Mouse (Mus musculus): ENCODE results near the gene Srgn. TPM values are rescaled to one million over a fixed set of nuclear protein-coding genes. Genes with fewer than 3 reads are reported as not detected.
A peak's percentile ranks its signal among the peaks of the same experiment; 100 is the strongest.

Gene Srgn
- polyA plus RNA-seq (2014; fragmentation: Nextera tagmentation; extraction: Ambion mirVana): 32.4 and 38.8 TPM in 2 replicates

DNA sequence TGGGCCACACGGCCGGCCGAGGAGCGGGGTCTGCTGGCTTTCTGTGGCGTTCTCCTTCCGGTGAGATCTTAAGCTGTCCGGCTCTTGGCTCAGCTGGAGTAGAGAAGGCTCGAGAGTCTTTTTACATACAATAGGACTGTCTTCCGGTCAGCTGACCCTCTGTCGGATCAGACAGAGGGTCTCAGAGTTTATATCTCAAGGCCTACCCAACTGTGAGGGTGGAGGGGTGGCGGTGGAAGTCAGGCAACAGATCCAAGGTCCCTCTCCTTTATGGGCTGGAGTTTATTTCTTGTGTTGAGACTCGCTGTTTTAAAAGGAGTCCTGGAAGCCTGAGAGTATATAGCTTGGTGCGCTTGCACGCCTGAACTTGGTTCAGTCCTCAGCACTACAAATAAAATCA is at the start of gene Srgn:
Gene Srgn (minus strand): TSS at position 101 of the 400 bp plus-strand sequence.
- H3K9me3 ChIP-seq (ENCODE audit: control insufficient read depth, low read length): no peaks in the 10 kb centered on the region
- no peaks in the 10 kb centered on the region for H3K27me3 ChIP-seq (replicated peaks; ENCODE audit: control insufficient read depth, insufficient read depth, low read length)
- H3K9ac ChIP-seq (ENCODE audit: low read depth, low read length): no peak within 1 kb of the TSS
- 85% methylated on average over 14 of the region's 14 CpGs for WGBS
- ATAC-seq (ENCODE audit: low read depth) (no peak), DNase-seq (ENCODE audit: low spot score) (no peak)
- H3K36me3 ChIP-seq (ENCODE audit: control insufficient read depth, insufficient read depth, low read length): no peaks in the 10 kb centered on the region
- no peak within 1 kb of the TSS for H3K4me3 ChIP-seq (ENCODE audit: low read depth, low read length)
- no peak within 1 kb of the TSS for H3K27ac ChIP-seq (replicated peaks; ENCODE audit: low read depth, low read length)
- H3K4me2 ChIP-seq (ENCODE audit: low read depth, low read length): no peak within 1 kb of the TSS
- H3K4me1 ChIP-seq (ENCODE audit: control insufficient read depth, insufficient read depth, low read length): no peaks in the 10 kb centered on the region

GRCm38 (mm10) chr10:62575001-62575400 is 47.8 kb upstream of the Srgn start:
- ATAC-seq (ENCODE audit: low read depth): no peak
- Histone ChIP-seq H3K9ac (ENCODE audit: low read depth, low read length) (no peak overlapping the region), H3K36me3 (ENCODE audit: control insufficient read depth, insufficient read depth, low read length) (peaks cover 36% of the 10 kb centered on the region), H3K4me3 (ENCODE audit: low read depth, low read length) (no peak overlapping the region), H3K4me1 (ENCODE audit: control insufficient read depth, insufficient read depth, low read length) (peaks cover 8% of the 10 kb centered on the region), H3K4me2 (ENCODE audit: low read depth, low read length) (no peak overlapping the region), H3K27me3 (replicated peaks; ENCODE audit: control insufficient read depth, insufficient read depth, low read length) (no peaks in the 10 kb centered on the region), H3K9me3 (ENCODE audit: control insufficient read depth, low read length) (no peaks in the 10 kb centered on the region), H3K27ac (replicated peaks; ENCODE audit: low read depth, low read length) (no peak overlapping the region)
- DNase-seq (ENCODE audit: low spot score): no peak
- 89% methylated on average over 13 of the region's 13 CpGs for WGBS

GRCm38 (mm10) chr10:62570126-62570871 is 43.0 kb upstream of the Srgn start:
- Histone ChIP-seq H3K9me3 (ENCODE audit: control insufficient read depth, low read length) (no peaks in the 10 kb centered on the region), H3K27me3 (replicated peaks; ENCODE audit: control insufficient read depth, insufficient read depth, low read length) (no peaks in the 10 kb centered on the region), H3K4me2 (ENCODE audit: low read depth, low read length) (no peak overlapping the region), H3K27ac (replicated peaks; ENCODE audit: low read depth, low read length) (no peak overlapping the region), H3K4me3 (ENCODE audit: low read depth, low read length) (no peak overlapping the region), H3K9ac (ENCODE audit: low read depth, low read length) (no peak overlapping the region), H3K36me3 (ENCODE audit: control insufficient read depth, insufficient read depth, low read length) (peaks cover 81% of the 10 kb centered on the region), H3K4me1 (ENCODE audit: control insufficient read depth, insufficient read depth, low read length) (no peaks in the 10 kb centered on the region)
- WGBS: 94% methylated on average over 7 of the region's 7 CpGs
- ATAC-seq (ENCODE audit: low read depth) (no peak), DNase-seq (ENCODE audit: low spot score) (no peak)

DNA sequence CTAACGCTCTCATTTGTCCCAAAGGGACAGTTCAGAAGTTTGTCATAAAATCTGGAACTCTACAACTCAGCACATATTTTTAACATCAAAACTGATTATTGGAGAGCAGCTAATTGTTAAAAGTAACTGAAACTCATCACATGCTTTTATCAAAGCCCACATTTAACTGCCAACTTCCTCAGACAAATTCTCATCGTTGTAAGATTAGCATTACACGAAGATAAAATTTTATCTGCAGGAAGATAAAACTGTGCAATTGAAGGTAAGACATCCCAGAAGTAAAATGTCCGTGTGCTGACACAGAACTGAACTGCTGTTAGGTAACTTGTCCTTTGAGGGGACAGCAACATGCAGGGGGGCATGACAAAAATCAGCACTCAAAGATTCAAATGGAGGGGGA is 41.6 kb upstream of the Srgn start:
- no peak overlapping the region for H3K4me3 ChIP-seq (ENCODE audit: low read depth, low read length)
- H3K4me2 ChIP-seq (ENCODE audit: low read depth, low read length): no peak overlapping the region
- DNase-seq (ENCODE audit: low spot score) (no peak), ATAC-seq (ENCODE audit: low read depth) (no peak)
- peaks cover 90% of the 10 kb centered on the region for H3K36me3 ChIP-seq (ENCODE audit: control insufficient read depth, insufficient read depth, low read length)
- H3K27me3 ChIP-seq (replicated peaks; ENCODE audit: control insufficient read depth, insufficient read depth, low read length): no peaks in the 10 kb centered on the region
- no peak overlapping the region for H3K27ac ChIP-seq (replicated peaks; ENCODE audit: low read depth, low read length)
- H3K9me3 ChIP-seq (ENCODE audit: control insufficient read depth, low read length): no peaks in the 10 kb centered on the region
- 88% methylated on average over 4 of the region's 4 CpGs for WGBS
- no peaks in the 10 kb centered on the region for H3K4me1 ChIP-seq (ENCODE audit: control insufficient read depth, insufficient read depth, low read length)
- no peak overlapping the region for H3K9ac ChIP-seq (ENCODE audit: low read depth, low read length)

- no peak for DNase-seq (ENCODE audit: low spot score)
- H3K9me3 ChIP-seq (ENCODE audit: control insufficient read depth, low read length): no peaks in the 10 kb centered on the region
- no peak overlapping the region for H3K9ac ChIP-seq (ENCODE audit: low read depth, low read length)
- no peak overlapping the region for H3K4me2 ChIP-seq (ENCODE audit: low read depth, low read length)
- no peak overlapping the region for H3K4me3 ChIP-seq (ENCODE audit: low read depth, low read length)
- 88% methylated on average over 1 of the region's 1 CpGs for WGBS
- H3K4me1 ChIP-seq (ENCODE audit: control insufficient read depth, insufficient read depth, low read length): no peaks in the 10 kb centered on the region
- H3K27ac ChIP-seq (replicated peaks; ENCODE audit: low read depth, low read length): no peak overlapping the region
- H3K27me3 ChIP-seq (replicated peaks; ENCODE audit: control insufficient read depth, insufficient read depth, low read length): no peaks in the 10 kb centered on the region
- no peak for ATAC-seq (ENCODE audit: low read depth)
- H3K36me3 ChIP-seq (ENCODE audit: control insufficient read depth, insufficient read depth, low read length): peaks cover 64% of the 10 kb centered on the region
These were observed 30.5 kb upstream of the Srgn start for GRCm38 (mm10) chr10:62557736-62558135.

DNA sequence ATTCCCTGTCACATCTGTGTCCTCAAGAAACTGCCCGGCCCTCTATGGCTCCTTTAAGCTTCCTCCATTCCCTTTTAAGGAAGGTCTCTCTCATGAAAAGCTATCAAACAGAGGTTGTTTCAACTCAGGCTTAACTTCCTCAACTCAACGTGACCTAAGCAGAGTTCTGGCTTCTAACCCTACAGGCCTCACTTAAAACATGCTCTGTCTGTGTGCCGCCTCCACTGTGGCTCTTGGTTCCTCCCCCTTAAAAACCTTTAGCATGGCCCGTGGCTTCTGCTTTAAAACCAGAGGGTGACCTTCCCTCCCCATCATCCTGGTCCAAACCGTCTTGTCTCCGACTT is 29.3 kb upstream of the Srgn start:
- no peak overlapping the region for H3K4me2 ChIP-seq (ENCODE audit: low read depth, low read length)
- H3K27me3 ChIP-seq (replicated peaks; ENCODE audit: control insufficient read depth, insufficient read depth, low read length): no peaks in the 10 kb centered on the region
- WGBS: 87% methylated on average over 6 of the region's 6 CpGs
- H3K36me3 ChIP-seq (ENCODE audit: control insufficient read depth, insufficient read depth, low read length): peaks cover 52% of the 10 kb centered on the region
- H3K4me3 ChIP-seq (ENCODE audit: low read depth, low read length): no peak overlapping the region
- ATAC-seq (ENCODE audit: low read depth) (no peak), DNase-seq (ENCODE audit: low spot score) (no peak)
- H3K9ac ChIP-seq (ENCODE audit: low read depth, low read length): no peak overlapping the region
- H3K4me1 ChIP-seq (ENCODE audit: control insufficient read depth, insufficient read depth, low read length): no peaks in the 10 kb centered on the region
- H3K27ac ChIP-seq (replicated peaks; ENCODE audit: low read depth, low read length): no peak overlapping the region
- H3K9me3 ChIP-seq (ENCODE audit: control insufficient read depth, low read length): no peaks in the 10 kb centered on the region

DNA sequence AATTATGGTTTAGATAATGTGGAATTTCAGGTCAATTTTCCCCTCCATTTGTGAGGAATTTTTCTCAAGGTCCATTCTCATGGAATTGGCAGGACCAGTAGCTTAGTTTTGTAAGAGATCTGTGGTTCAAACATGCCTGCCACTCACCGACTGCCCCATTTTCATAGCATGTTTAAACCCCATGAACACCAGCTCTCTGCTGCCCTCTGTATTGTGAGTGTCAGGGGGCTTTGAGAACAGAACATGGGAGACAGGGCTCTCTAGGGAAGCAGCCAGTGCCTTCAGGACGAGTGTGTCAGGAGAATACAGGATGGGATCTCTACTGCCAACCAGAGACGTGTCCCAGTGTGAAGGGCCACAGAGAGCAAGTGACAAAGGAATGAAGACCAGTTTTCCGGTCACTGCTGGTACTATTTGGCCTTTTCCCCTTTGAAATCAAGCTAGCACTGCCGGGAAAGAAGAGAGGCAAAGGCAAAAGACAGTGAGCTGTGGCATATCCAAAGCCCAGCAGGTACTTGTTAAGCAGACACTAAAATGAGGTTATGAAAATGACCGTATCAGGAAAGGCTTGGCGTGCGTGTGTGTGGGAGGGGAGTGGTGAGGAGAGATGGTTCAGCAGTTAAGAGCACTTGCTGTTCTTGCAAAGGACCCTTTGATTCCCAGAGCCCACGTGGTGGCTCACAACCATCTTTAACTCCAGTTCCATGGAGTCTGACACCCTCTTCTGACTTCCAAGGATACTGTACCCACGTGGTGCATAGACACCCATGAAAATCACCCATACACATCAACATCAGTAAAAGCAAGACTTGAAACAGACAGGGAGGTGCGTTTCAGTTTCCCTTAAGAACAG is 28.7 kb upstream of the Srgn start:
- Histone ChIP-seq H3K4me2 (ENCODE audit: low read depth, low read length) (no peak overlapping the region), H3K4me3 (ENCODE audit: low read depth, low read length) (no peak overlapping the region), H3K9ac (ENCODE audit: low read depth, low read length) (no peak overlapping the region), H3K36me3 (ENCODE audit: control insufficient read depth, insufficient read depth, low read length) (peaks cover 48% of the 10 kb centered on the region), H3K27ac (replicated peaks; ENCODE audit: low read depth, low read length) (no peak overlapping the region), H3K4me1 (ENCODE audit: control insufficient read depth, insufficient read depth, low read length) (no peaks in the 10 kb centered on the region), H3K9me3 (ENCODE audit: control insufficient read depth, low read length) (no peaks in the 10 kb centered on the region), H3K27me3 (replicated peaks; ENCODE audit: control insufficient read depth, insufficient read depth, low read length) (no peaks in the 10 kb centered on the region)
- WGBS: 61% methylated on average over 11 of the region's 11 CpGs
- ATAC-seq (ENCODE audit: low read depth) (no peak), DNase-seq (ENCODE audit: low spot score) (peak; percentile 18)

DNA sequence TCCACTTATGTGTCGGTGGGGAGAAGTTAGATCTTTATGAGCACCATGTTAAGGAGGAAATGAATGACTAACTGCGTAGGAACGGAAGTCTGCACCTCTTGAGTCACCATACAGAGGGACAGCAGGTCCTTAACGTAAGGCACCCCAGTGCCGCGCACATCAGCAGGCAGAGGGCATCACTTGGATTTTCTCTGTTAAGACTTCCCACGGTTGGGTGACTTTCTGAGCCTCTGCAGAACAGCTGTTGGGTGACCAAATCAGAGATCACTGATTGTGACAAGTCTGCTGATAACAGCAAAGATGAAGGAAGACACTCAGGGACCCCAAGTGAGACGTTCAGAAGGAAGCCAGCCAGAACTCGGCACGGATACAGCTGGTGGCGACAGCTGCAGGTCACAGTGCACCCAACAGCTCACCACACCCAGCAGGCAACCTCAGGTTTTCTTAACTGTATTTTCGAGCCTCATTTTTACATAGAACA is 26.4 kb upstream of the Srgn start:
- no peaks in the 10 kb centered on the region for H3K9me3 ChIP-seq (ENCODE audit: control insufficient read depth, low read length)
- no peak overlapping the region for H3K4me3 ChIP-seq (ENCODE audit: low read depth, low read length)
- H3K36me3 ChIP-seq (ENCODE audit: control insufficient read depth, insufficient read depth, low read length): peaks cover 26% of the 10 kb centered on the region
- ATAC-seq (ENCODE audit: low read depth) (no peak), DNase-seq (ENCODE audit: low spot score) (no peak)
- H3K27ac ChIP-seq (replicated peaks; ENCODE audit: low read depth, low read length): no peak overlapping the region
- H3K27me3 ChIP-seq (replicated peaks; ENCODE audit: control insufficient read depth, insufficient read depth, low read length): no peaks in the 10 kb centered on the region
- H3K4me1 ChIP-seq (ENCODE audit: control insufficient read depth, insufficient read depth, low read length): no peaks in the 10 kb centered on the region
- no peak overlapping the region for H3K9ac ChIP-seq (ENCODE audit: low read depth, low read length)
- H3K4me2 ChIP-seq (ENCODE audit: low read depth, low read length): no peak overlapping the region
- 84% methylated on average over 12 of the region's 12 CpGs for WGBS
